Mouse (Mus musculus) lung, embryonic 14.5 days (tissue): ENCODE measurements around the gene Ddhd1. TPM values are rescaled to one million over a fixed set of nuclear protein-coding genes. Genes with fewer than 3 reads are reported as not detected.
"Not testable (repeated sequence)": the region's sequence is repeated elsewhere in the genome, so short reads cannot be mapped to it uniquely, and the experiment has no call there.

ENCODE experiments used
- ATAC-seq: fragments of 200-750 bp; cut with Nextera tagmentation; 2 replicates; pipeline ENCODE4 v1.8.0; 2017; ENCODE audit warnings: mild to moderate bottlenecking, moderate TSS enrichment, moderate library complexity; ENCODE audit not compliant: insufficient read depth
- DNase-seq: peaks from one replicate; pipeline ENCODE4 v3.0.0-alpha.2; 2015
- H3K27ac ChIP-seq: fragments of 300-500 bp; sonication (generic); 2 replicates; pipeline ENCODE4 v1.5.1; 2014; ENCODE audit warnings: low read depth, mild to moderate bottlenecking, moderate library complexity
- H3K27me3 ChIP-seq: fragments of 300-500 bp; sonication (generic); 2 replicates; pipeline ENCODE4 v1.6.1; 2014; ENCODE audit warnings: low read length, control low read depth; ENCODE audit not compliant: insufficient read depth
- H3K36me3 ChIP-seq: fragments of 300-500 bp; sonication (generic); 2 replicates; pipeline ENCODE4 v1.6.1; 2014; ENCODE audit warnings: control low read depth; ENCODE audit not compliant: insufficient read depth
- H3K4me1 ChIP-seq: fragments of 300-500 bp; sonication (generic); 2 replicates; pipeline ENCODE4 v1.6.1; 2014; ENCODE audit warnings: antibody characterized with exemption, control low read depth; ENCODE audit not compliant: insufficient read depth
- H3K4me2 ChIP-seq: fragments of 300-500 bp; sonication (generic); 2 replicates; pipeline ENCODE4 v1.6.1; 2014; ENCODE audit warnings: mild to moderate bottlenecking
- H3K4me3 ChIP-seq: fragments of 300-500 bp; sonication (generic); 2 replicates; pipeline ENCODE4 v1.5.1; 2014; ENCODE audit warnings: low read depth, low read length
- H3K9ac ChIP-seq: fragments of 300-500 bp; sonication (generic); 2 replicates; pipeline ENCODE4 v1.6.1; 2014
- H3K9me3 ChIP-seq: fragments of 300-500 bp; sonication (generic); 2 replicates; pipeline ENCODE4 v1.6.1; 2016; ENCODE audit warnings: low read depth, low read length, control low read depth
- CTCF ChIP-seq: IDR thresholded peaks from 2 replicates; pipeline ENCODE4 v1.5.1; 2016; ENCODE audit warnings: antibody characterized with exemption, low read depth
- WGBS: fragments of 180-500 bp; shearing (Covaris S2); extraction: QIAGEN DNeasy Blood & Tissue Kit; methylation state at CpG from one replicate; pipeline ENCODE4 v1.1.7; 2014; 5-methylcytosine and 5-hydroxymethylcytosine counted together
- polyA plus RNA-seq: library from polyadenylated mRNA; unstranded; fragments of >200 nt; fragmentation: Nextera tagmentation; extraction: Ambion mirVana; gene quantifications from 2 replicates; pipeline ENCODE4 v1.2.1, GENCODE M21; 2014

The Ddhd1 gene
- polyA plus RNA-seq, 1 experiment from 2014 or later: 8.5 TPM

- DNase-seq (peak; percentile 31), ATAC-seq (no peak)
- no peaks in the 10 kb centered on the region for H3K27me3 ChIP-seq
- peak overlapping the region; percentile 36; the same call in 1 of the 2 replicates for H3K27ac ChIP-seq
- WGBS: 75% methylated on average over 6 of the region's 6 CpGs
- no peak for TF ChIP-seq CTCF
- H3K4me1 ChIP-seq: no peaks in the 10 kb centered on the region; the same call in 1 of the 2 replicates
- H3K9me3 ChIP-seq: no peaks in the 10 kb centered on the region
- no peak overlapping the region for H3K4me2 ChIP-seq
- H3K36me3 ChIP-seq: no peaks in the 10 kb centered on the region
- no peak overlapping the region for H3K9ac ChIP-seq
- no peak overlapping the region for H3K4me3 ChIP-seq
These were observed 70.4 kb downstream of the Ddhd1 start for GRCm38 (mm10) chr14:45587536-45587935.

DNA sequence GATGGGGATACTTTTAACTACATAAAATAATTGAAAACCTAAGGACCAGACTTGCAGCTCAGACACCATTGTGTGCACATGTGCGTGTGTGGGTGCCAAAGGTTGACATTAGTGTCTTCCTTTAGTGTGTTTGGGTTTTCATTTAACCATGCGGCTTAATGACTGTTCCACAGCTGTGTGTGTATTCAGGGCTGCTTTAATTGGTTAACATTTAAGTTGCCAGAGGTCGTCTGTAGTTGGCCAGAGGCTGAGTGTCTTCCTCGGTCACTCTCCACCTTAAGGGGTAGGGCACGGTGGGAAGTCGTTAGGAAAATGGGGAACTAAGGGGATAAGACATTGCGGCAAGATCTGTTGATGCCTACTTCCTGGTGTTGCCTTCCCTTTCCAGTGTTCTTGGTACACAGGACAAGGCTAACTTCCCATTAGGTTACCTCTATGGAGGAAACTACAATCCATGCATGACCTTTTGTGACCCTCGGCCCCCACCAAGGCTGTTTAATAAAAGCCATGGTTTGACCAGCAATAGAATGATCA, 74.4 kb downstream of the Ddhd1 start:
- ATAC-seq (no peak), DNase-seq (no peak)
- TF ChIP-seq CTCF: no peak
- H3K27me3 ChIP-seq: no peaks in the 10 kb centered on the region
- 72% methylated on average over 8 of the region's 8 CpGs for WGBS
- H3K9me3 ChIP-seq: no peaks in the 10 kb centered on the region
- no peak overlapping the region for H3K9ac ChIP-seq
- H3K27ac ChIP-seq: no peak overlapping the region
- no peaks in the 10 kb centered on the region; the same call in 1 of the 2 replicates for H3K4me1 ChIP-seq
- H3K4me3 ChIP-seq: no peak overlapping the region
- no peaks in the 10 kb centered on the region for H3K36me3 ChIP-seq
- no peak overlapping the region for H3K4me2 ChIP-seq

GRCm38 (mm10) chr14:45580923-45581827, 76.8 kb downstream of the Ddhd1 start:
- H3K9ac ChIP-seq, H3K27me3 ChIP-seq, H3K4me2 ChIP-seq, ATAC-seq, H3K4me3 ChIP-seq, H3K27ac ChIP-seq, DNase-seq, H3K4me1 ChIP-seq, H3K9me3 ChIP-seq, H3K36me3 ChIP-seq: not testable (repeated sequence)
- 82% methylated on average over 3 of the region's 3 CpGs for WGBS

GRCm38 (mm10) chr14:45566066-45566937, 91.6 kb downstream of the Ddhd1 start:
- DNase-seq: peak; percentile 93
- Histone ChIP-seq H3K9ac (peak overlapping the region; percentile 44), H3K36me3 (no peaks in the 10 kb centered on the region), H3K4me2 (peak overlapping the region; percentile 59), H3K4me1 (peaks cover 8% of the 10 kb centered on the region; the same call in 1 of the 2 replicates), H3K9me3 (no peaks in the 10 kb centered on the region), H3K27ac (peak overlapping the region; percentile 75), H3K27me3 (no peaks in the 10 kb centered on the region), H3K4me3 (peak overlapping the region; percentile 28)
- 0 out of 2 replicates have a peak, but pooled peaks have one; percentile 13 for ATAC-seq
- WGBS: 20% methylated on average over 33 of the region's 33 CpGs
- TF ChIP-seq CTCF: peak; percentile 79

DNA sequence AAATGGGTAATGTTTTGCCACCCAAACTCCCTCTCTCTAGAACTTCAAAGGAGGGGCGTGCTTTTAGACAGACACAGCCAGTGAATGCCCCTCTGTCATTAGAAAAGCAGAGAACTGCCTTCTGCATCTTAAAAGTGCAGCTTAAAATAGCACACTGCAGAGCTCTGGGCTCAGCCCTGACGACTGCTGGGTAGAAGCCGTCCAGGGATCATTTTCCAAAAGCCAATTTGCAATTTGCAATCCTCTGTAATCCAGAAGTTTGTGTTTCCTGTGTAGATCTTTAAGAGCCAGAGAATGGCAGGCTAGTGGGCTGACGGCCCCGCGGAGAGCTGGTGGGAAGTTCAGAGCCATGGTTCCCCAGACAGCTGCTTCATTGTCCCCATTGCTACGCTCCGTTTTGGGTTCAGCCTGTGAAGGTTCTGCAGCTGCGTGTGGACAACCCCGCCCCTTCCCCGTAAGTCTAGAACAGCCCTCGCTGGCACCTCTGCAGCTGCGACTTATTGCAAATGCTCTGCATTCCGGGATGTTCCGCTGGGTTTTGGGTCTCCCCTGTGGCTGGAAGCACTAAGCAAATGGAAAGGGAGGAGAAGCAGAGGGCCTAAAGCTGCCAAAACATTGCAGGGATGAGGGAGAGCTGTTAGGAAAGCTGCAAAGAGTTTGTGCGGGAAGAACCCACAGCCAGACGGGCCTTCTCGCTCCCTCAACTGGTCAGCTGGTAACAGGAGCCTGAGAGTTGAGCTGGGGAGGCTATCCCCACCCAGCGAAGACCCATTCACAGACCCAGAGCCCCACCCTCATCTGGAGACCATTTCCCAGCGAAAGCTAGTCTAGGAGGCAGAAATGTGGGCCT, 92.5 kb downstream of the Ddhd1 start:
- H3K4me2 ChIP-seq: peak overlapping the region; percentile 59
- no peaks in the 10 kb centered on the region for H3K36me3 ChIP-seq
- peak; percentile 57 for ATAC-seq
- peak overlapping the region; percentile 28 for H3K4me3 ChIP-seq
- peak overlapping the region; percentile 75 for H3K27ac ChIP-seq
- H3K9me3 ChIP-seq: no peaks in the 10 kb centered on the region
- no peaks in the 10 kb centered on the region for H3K27me3 ChIP-seq
- TF ChIP-seq CTCF: no peak
- H3K4me1 ChIP-seq: peaks cover 8% of the 10 kb centered on the region; the same call in 1 of the 2 replicates
- H3K9ac ChIP-seq: peak overlapping the region; percentile 33; the same call in 1 of the 2 replicates
- 9% methylated on average over 20 of the region's 20 CpGs for WGBS
- DNase-seq: peak; percentile 83

- peak; percentile 85 for ATAC-seq
- Histone ChIP-seq H3K27ac (peak overlapping the region; percentile 66), H3K36me3 (no peaks in the 10 kb centered on the region), H3K9me3 (no peaks in the 10 kb centered on the region), H3K9ac (no peak overlapping the region), H3K4me3 (no peak overlapping the region), H3K27me3 (no peaks in the 10 kb centered on the region), H3K4me1 (peaks cover 8% of the 10 kb centered on the region; the same call in 1 of the 2 replicates), H3K4me2 (no peak overlapping the region)
- no peak for TF ChIP-seq CTCF
- WGBS: 63% methylated on average over 1 of the region's 1 CpGs
- peak; percentile 89 for DNase-seq
These were observed 94.4 kb downstream of the Ddhd1 start for GRCm38 (mm10) chr14:45563577-45563976.
